Mouse (Mus musculus): ENCODE results near the gene Gm13287.
"Not testable (repeated sequence)": the region's sequence is repeated elsewhere in the genome, so short reads cannot be mapped to it uniquely, and the experiment has no call there.

DNA sequence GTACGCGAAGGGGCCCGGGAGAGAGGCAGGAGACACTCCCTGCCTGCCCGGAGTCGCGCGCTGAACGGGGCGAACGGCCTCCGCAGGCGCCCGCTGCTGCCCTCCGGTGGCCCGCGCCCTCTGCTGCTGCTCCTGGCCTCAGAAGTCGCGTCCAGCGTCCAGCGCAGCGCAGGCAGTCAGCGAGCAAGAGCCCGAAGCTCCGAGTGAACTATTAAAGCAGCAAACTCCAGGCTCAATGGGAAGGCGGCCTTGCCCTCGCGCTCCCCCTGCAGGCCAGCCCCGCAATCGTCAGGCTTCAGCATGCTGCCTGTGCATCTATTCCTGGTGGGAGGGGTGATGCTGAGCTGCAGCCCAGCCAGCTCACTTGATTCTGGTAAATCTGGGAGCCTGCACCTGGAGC is 26.4 kb upstream of the Gm13287 start, which contains the start of gene Gm13289:
- TF ChIP-seq CTCF, EP300 (IDR thresholded peaks at IDR 0.05; ENCODE audit: low read depth): not testable (repeated sequence)

Data from heart, postnatal 0 days (tissue).